Comparison of ENCODE assay signal across 11 mouse cellular contexts in genomic region chr2:130581201-130581600, GRCm38 (mm10). TPM values are rescaled to one million over a fixed set of nuclear protein-coding genes. Genes with fewer than 3 reads are reported as not detected.
A peak's percentile ranks its signal among the peaks of the same experiment; 100 is the strongest.
DNase-seq lines count a peak whose midpoint lies in the region; ATAC-seq and TF ChIP-seq lines count a peak whose summit lies in the region.
"Had no signal": no experiment of that assay in that cellular context is flagged by ENCODE, and none has a peak within 500 bp of the region (broad histone marks: within the 10 kb centered on the region; RNA-seq: fewer than 3 reads in every experiment).

No protein-coding gene starts in this region.

- no peak overlapping the region for H3K9ac ChIP-seq in heart, postnatal 0 days (replicated peaks; ENCODE audit: low read depth, low read length)
- peak overlapping the region; percentile 32; the same call in 1 of the 2 replicates for H3K9ac ChIP-seq in embryonic facial prominence, embryonic 14.5 days (ENCODE audit: low read depth, low read length)
- H3K9ac ChIP-seq in intestine, embryonic 16.5 days (ENCODE audit: low read depth, low read length): no peak overlapping the region
- H3K9ac ChIP-seq in neural tube, embryonic 12.5 days: no peak overlapping the region

- TF ChIP-seq EP300 in heart, postnatal 0 days (IDR thresholded peaks at IDR 0.05; ENCODE audit: low read depth): no peak

- H3K36me3 ChIP-seq in heart, postnatal 0 days (replicated peaks; ENCODE audit: control insufficient read depth, insufficient read depth, low read length): no peaks in the 10 kb centered on the region
- H3K36me3 ChIP-seq in embryonic facial prominence, embryonic 14.5 days (ENCODE audit: control insufficient read depth, insufficient read depth, low read length): no peaks in the 10 kb centered on the region
- no peaks in the 10 kb centered on the region for H3K36me3 ChIP-seq in intestine, embryonic 16.5 days (ENCODE audit: control insufficient read depth, insufficient read depth, low read length)
- H3K36me3 ChIP-seq in neural tube, embryonic 12.5 days: no peaks in the 10 kb centered on the region

- no peak for DNase-seq in heart, postnatal 0 days (ENCODE audit: low spot score)
- no peak for DNase-seq in heart, adult 8-10 months (ENCODE audit: low spot score)
- DNase-seq in embryonic facial prominence, embryonic 14.5 days (ENCODE audit: low spot score): no peak
- DNase-seq in cerebellum, postnatal 25 days: no peak
- no peak for DNase-seq in spleen, adult 12 weeks (ENCODE audit: low spot score)
- DNase-seq: kidney, postnatal 14 days had no signal

- peaks cover 63% of the 10 kb centered on the region for H3K27me3 ChIP-seq in heart, postnatal 0 days (ENCODE audit: control insufficient read depth, insufficient read depth, low read length)
- H3K27me3 ChIP-seq in embryonic facial prominence, embryonic 14.5 days (replicated peaks; ENCODE audit: control insufficient read depth, insufficient read depth, low read length): peaks cover 72% of the 10 kb centered on the region
- peaks cover 60% of the 10 kb centered on the region for H3K27me3 ChIP-seq in intestine, embryonic 16.5 days (replicated peaks; ENCODE audit: control insufficient read depth, insufficient read depth, low read length)
- H3K27me3 ChIP-seq in neural tube, embryonic 12.5 days (replicated peaks): peaks cover 76% of the 10 kb centered on the region

- no peaks in the 10 kb centered on the region for H3K9me3 ChIP-seq in heart, postnatal 0 days (replicated peaks; ENCODE audit: control insufficient read depth, low read length)
- no peaks in the 10 kb centered on the region for H3K9me3 ChIP-seq in embryonic facial prominence, embryonic 14.5 days (ENCODE audit: control insufficient read depth, low read length)
- no peaks in the 10 kb centered on the region for H3K9me3 ChIP-seq in intestine, embryonic 16.5 days (ENCODE audit: control insufficient read depth, low read length)
- no peaks in the 10 kb centered on the region for H3K9me3 ChIP-seq in neural tube, embryonic 12.5 days

- peak overlapping the region; percentile 56 for H3K4me2 ChIP-seq in heart, postnatal 0 days (ENCODE audit: low read depth, low read length)
- peak overlapping the region; percentile 60 for H3K4me2 ChIP-seq in embryonic facial prominence, embryonic 14.5 days (ENCODE audit: low read depth, low read length)
- H3K4me2 ChIP-seq in intestine, embryonic 16.5 days (ENCODE audit: low read depth, low read length): peak overlapping the region; percentile 59
- H3K4me2 ChIP-seq in neural tube, embryonic 12.5 days (replicated peaks): peak overlapping the region; percentile 54

- ATAC-seq in heart, postnatal 0 days (ENCODE audit: insufficient read depth, low read depth): no peak
- no peak for ATAC-seq in embryonic facial prominence, embryonic 14.5 days (ENCODE audit: low read depth)
- no peak for ATAC-seq in intestine, embryonic 16.5 days
- no peak for ATAC-seq in neural tube, embryonic 12.5 days (ENCODE audit: low FRiP score, low read depth)
- ATAC-seq in cerebellum, adult (ENCODE audit: insufficient number of reproducible peaks, low FRiP score, low TSS enrichment): no peak

- H3K4me3 ChIP-seq in heart, postnatal 0 days (ENCODE audit: low read depth, low read length): peak overlapping the region; percentile 42
- peak overlapping the region; percentile 32 for H3K4me3 ChIP-seq in embryonic facial prominence, embryonic 14.5 days (ENCODE audit: low read depth, low read length)
- H3K4me3 ChIP-seq in intestine, embryonic 16.5 days (ENCODE audit: low read length): peak overlapping the region; percentile 43
- peak overlapping the region; percentile 18; the same call in 1 of the 2 replicates for H3K4me3 ChIP-seq in neural tube, embryonic 12.5 days

- no peak for TF ChIP-seq CTCF in heart, postnatal 0 days (IDR thresholded peaks at IDR 0.05; ENCODE audit: low read depth)

- peaks cover 9% of the 10 kb centered on the region; the same call in 1 of the 2 replicates for H3K4me1 ChIP-seq in heart, postnatal 0 days (ENCODE audit: control insufficient read depth, insufficient read depth)
- 0 out of 2 replicates have a peak, but pooled peaks cover 5% of the 10 kb centered on the region for H3K4me1 ChIP-seq in embryonic facial prominence, embryonic 14.5 days (ENCODE audit: control insufficient read depth, insufficient read depth, low read length)
- peaks cover 22% of the 10 kb centered on the region; the same call in 1 of the 2 replicates for H3K4me1 ChIP-seq in intestine, embryonic 16.5 days (ENCODE audit: control insufficient read depth, insufficient read depth, low read length)
- H3K4me1 ChIP-seq in neural tube, embryonic 12.5 days: peaks cover 14% of the 10 kb centered on the region

- no peak overlapping the region for H3K27ac ChIP-seq in heart, postnatal 0 days (ENCODE audit: low read depth)
- H3K27ac ChIP-seq in embryonic facial prominence, embryonic 14.5 days (replicated peaks; ENCODE audit: low read depth, low read length): no peak overlapping the region
- H3K27ac ChIP-seq in intestine, embryonic 16.5 days (ENCODE audit: low read length): no peak overlapping the region
- H3K27ac ChIP-seq in neural tube, embryonic 12.5 days: no peak overlapping the region

- 7% methylated on average over 16 of the region's 16 CpGs for WGBS in heart, postnatal 0 days
- 5% methylated on average over 14 of the region's 16 CpGs for WGBS in embryonic facial prominence, embryonic 14.5 days
- WGBS in intestine, embryonic 16.5 days: 7% methylated on average over 16 of the region's 16 CpGs
- WGBS in neural tube, embryonic 12.5 days: 3% methylated on average over 16 of the region's 16 CpGs

RNA-seq across cellular contexts. Expression of gene Avp, which starts 1.2 kb away (rescaled TPM):
- not detected in 2 replicates for total RNA-seq in heart, postnatal 0 days (2014; rRNA removed; ENCODE audit: low replicate concordance)
- 0.22 and 0.51 TPM in 2 replicates for polyA plus RNA-seq in heart, postnatal 0 days (2015; fragmentation: Nextera tagmentation; extraction: Ambion mirVana)
- 10 to 100 TPM in 3 of 4 experiments, 1 to 10 TPM in 1; 9.3 to 20.9 (median 16.9) TPM for total RNA-seq in heart, adult 8-10 months (2022)
- polyA plus RNA-seq in embryonic facial prominence, embryonic 14.5 days (2014; fragmentation: Nextera tagmentation; extraction: Ambion mirVana): not detected in 2 replicates
- not detected in 2 replicates for polyA plus RNA-seq in intestine, embryonic 16.5 days (2015; fragmentation: Nextera tagmentation; extraction: Ambion mirVana)
- not detected in 2 replicates for polyA plus RNA-seq in neural tube, embryonic 12.5 days (2016; fragmentation: Nextera tagmentation; extraction: Ambion mirVana)
- total RNA-seq: CH12.LX had no signal
- polyA plus RNA-seq: testis, adult 2 months had no signal

RNA-seq across cellular contexts. Expression of gene Oxt, which starts 5.2 kb away (rescaled TPM):
- not detected in 2 replicates for total RNA-seq in heart, postnatal 0 days (2014; rRNA removed; ENCODE audit: low replicate concordance)
- not detected in 2 replicates for polyA plus RNA-seq in heart, postnatal 0 days (2015; fragmentation: Nextera tagmentation; extraction: Ambion mirVana)
- not detected for total RNA-seq in heart, adult 8-10 months (2022)
- polyA plus RNA-seq in embryonic facial prominence, embryonic 14.5 days (2014; fragmentation: Nextera tagmentation; extraction: Ambion mirVana): not detected in 2 replicates
- not detected in 2 replicates for polyA plus RNA-seq in intestine, embryonic 16.5 days (2015; fragmentation: Nextera tagmentation; extraction: Ambion mirVana)
- polyA plus RNA-seq in neural tube, embryonic 12.5 days (2016; fragmentation: Nextera tagmentation; extraction: Ambion mirVana): not detected in 2 replicates
- total RNA-seq: CH12.LX had no signal
- polyA plus RNA-seq: testis, adult 2 months had no signal

RNA-seq across cellular contexts. Expression of gene Mrps26, which starts 17.7 kb away (rescaled TPM):
- 69.4 and 74.0 TPM in 2 replicates for total RNA-seq in heart, postnatal 0 days (2014; rRNA removed; ENCODE audit: low replicate concordance)
- 86.9 and 87.7 TPM in 2 replicates for polyA plus RNA-seq in heart, postnatal 0 days (2015; fragmentation: Nextera tagmentation; extraction: Ambion mirVana)
- total RNA-seq in heart, adult 8-10 months (2022): 10 to 100 TPM; 67.0 to 84.9 (median 72.2) TPM
- 88.6 and 91.7 TPM in 2 replicates for polyA plus RNA-seq in embryonic facial prominence, embryonic 14.5 days (2014; fragmentation: Nextera tagmentation; extraction: Ambion mirVana)
- 92.2 and 96.8 TPM in 2 replicates for polyA plus RNA-seq in intestine, embryonic 16.5 days (2015; fragmentation: Nextera tagmentation; extraction: Ambion mirVana)
- polyA plus RNA-seq in neural tube, embryonic 12.5 days (2016; fragmentation: Nextera tagmentation; extraction: Ambion mirVana): 77.7 and 80.8 TPM in 2 replicates

RNA-seq across cellular contexts. Expression of gene Fastkd5, which starts 48.6 kb away (rescaled TPM):
- 8.2 and 9.8 TPM in 2 replicates for total RNA-seq in heart, postnatal 0 days (2014; rRNA removed; ENCODE audit: low replicate concordance)
- polyA plus RNA-seq in heart, postnatal 0 days (2015; fragmentation: Nextera tagmentation; extraction: Ambion mirVana): 9.8 TPM in 2 replicates
- 1 to 10 TPM; 6.0 to 8.6 (median 8.1) TPM for total RNA-seq in heart, adult 8-10 months (2022)
- polyA plus RNA-seq in embryonic facial prominence, embryonic 14.5 days (2014; fragmentation: Nextera tagmentation; extraction: Ambion mirVana): 14.7 and 15.4 TPM in 2 replicates
- polyA plus RNA-seq in intestine, embryonic 16.5 days (2015; fragmentation: Nextera tagmentation; extraction: Ambion mirVana): 15.5 and 16.2 TPM in 2 replicates
- polyA plus RNA-seq in neural tube, embryonic 12.5 days (2016; fragmentation: Nextera tagmentation; extraction: Ambion mirVana): 15.1 and 17.2 TPM in 2 replicates

RNA-seq across cellular contexts. Expression of gene Ubox5, which starts 48.6 kb away (rescaled TPM):
- total RNA-seq in heart, postnatal 0 days (2014; rRNA removed; ENCODE audit: low replicate concordance): 1.0 and 2.1 TPM in 2 replicates
- 4.4 and 4.5 TPM in 2 replicates for polyA plus RNA-seq in heart, postnatal 0 days (2015; fragmentation: Nextera tagmentation; extraction: Ambion mirVana)
- 1 to 10 TPM; 5.0 to 5.7 (median 5.2) TPM for total RNA-seq in heart, adult 8-10 months (2022)
- polyA plus RNA-seq in embryonic facial prominence, embryonic 14.5 days (2014; fragmentation: Nextera tagmentation; extraction: Ambion mirVana): 9.9 and 14.2 TPM in 2 replicates
- polyA plus RNA-seq in intestine, embryonic 16.5 days (2015; fragmentation: Nextera tagmentation; extraction: Ambion mirVana): 11.7 and 12.0 TPM in 2 replicates
- polyA plus RNA-seq in neural tube, embryonic 12.5 days (2016; fragmentation: Nextera tagmentation; extraction: Ambion mirVana): 13.1 and 14.4 TPM in 2 replicates
